Mouse (Mus musculus): ENCODE results near the gene Grm3. TPM values are rescaled to one million over a fixed set of nuclear protein-coding genes. Genes with fewer than 3 reads are reported as not detected.

Gene Grm3
- not detected in 2 replicates for total RNA-seq (2023)

GRCm38 (mm10) chr5:9724956-9725600 lies at the start of gene Grm3:
Gene Grm3, minus strand, starts transcription at chr5:9725170.

Data from neutrophil, adult 65 days (primary cell).